Mouse (Mus musculus) ES-E14 (cell line): ENCODE results near the gene Wfdc15b. TPM values are rescaled to one million over a fixed set of nuclear protein-coding genes. Genes with fewer than 3 reads are reported as not detected.

Experiments
- DNase-seq: peaks from one replicate; pipeline ENCODE4 v3.0.0-alpha.2; 2013; ENCODE audit warnings: low read depth, low spot score
- H3K27ac ChIP-seq: 2 replicates; pipeline ENCODE4 v1.5.1; 2012; ENCODE audit warnings: low read depth, mild to moderate bottlenecking, low read length, moderate library complexity, mixed read lengths; ENCODE audit not compliant: poor library complexity, insufficient read depth, severe bottlenecking
- H3K36me3 ChIP-seq: 2 replicates; pipeline ENCODE4 v1.6.1; 2012; ENCODE audit warnings: mild to moderate bottlenecking, low read length, moderate library complexity, mixed read lengths; ENCODE audit not compliant: control insufficient read depth, poor library complexity, insufficient read depth, severe bottlenecking
- H3K4me1 ChIP-seq, 2 experiments: fragments of 150-350 bp in 1 of 2; sonication (generic) in 1 of 2; 2 replicates each; pipeline ENCODE4 v1.6.1; 2012; ENCODE audit warnings: low read length in 2 of 2, mild to moderate bottlenecking in 1 of 2, mixed read lengths in 1 of 2; ENCODE audit not compliant: control insufficient read depth in 2 of 2, insufficient read depth in 2 of 2, poor library complexity in 1 of 2
- H3K4me3 ChIP-seq, 2 experiments: fragments of 150-350 bp in 1 of 2; sonication (generic) in 1 of 2; 2 replicates each; pipeline ENCODE4 v1.5.1; 2012; ENCODE audit warnings: low read length in 2 of 2, low read depth in 1 of 2, mild to moderate bottlenecking in 1 of 2, mixed read lengths in 1 of 2; ENCODE audit not compliant: insufficient read depth in 1 of 2, poor library complexity in 1 of 2, severe bottlenecking in 1 of 2
- H3K9ac ChIP-seq: 2 replicates; pipeline ENCODE4 v1.6.1; 2012; ENCODE audit warnings: low read depth, mild to moderate bottlenecking, low read length, mixed read lengths; ENCODE audit not compliant: poor library complexity, insufficient read depth, severe bottlenecking
- H3K9me3 ChIP-seq: fragments of 150-350 bp; sonication (generic); 2 replicates; pipeline ENCODE4 v1.6.1; 2012; ENCODE audit warnings: low read depth, mild to moderate bottlenecking, low read length; ENCODE audit not compliant: control insufficient read depth, insufficient read depth
- CHD2 ChIP-seq: IDR thresholded peaks from 2 replicates; pipeline ENCODE4 v1.6.1; 2014; ENCODE audit warnings: mild to moderate bottlenecking, low read depth, low read length, inconsistent platforms
- HCFC1 ChIP-seq: IDR thresholded peaks from 2 replicates; pipeline ENCODE4 v1.6.1; 2012; ENCODE audit warnings: low read length, inconsistent platforms, borderline replicate concordance; ENCODE audit not compliant: insufficient read depth
- MAFK ChIP-seq: IDR thresholded peaks from 2 replicates; pipeline ENCODE4 v1.6.1; 2014; ENCODE audit warnings: mild to moderate bottlenecking, low read depth, low read length, inconsistent platforms; ENCODE audit not compliant: insufficient read depth
- ZC3H11A ChIP-seq: IDR thresholded peaks from 2 replicates; pipeline ENCODE4 v1.6.1; 2012; ENCODE audit warnings: low read depth, mild to moderate bottlenecking, inconsistent platforms, low read length, borderline replicate concordance
- ZNF384 ChIP-seq: IDR thresholded peaks from 2 replicates; pipeline ENCODE4 v1.6.1; 2012; ENCODE audit warnings: low read depth, low read length, inconsistent platforms
- in situ Hi-C, 2 experiments: fragments of 600-800 bp; cut with MboI; formaldehyde crosslinking; loops; one replicate each; pipeline ENCODE4 v1.15.1; 2025; ENCODE audit warnings: low sequenced_read_pairs in 2 of 2, inconsistent platforms in 1 of 2; ENCODE audit not compliant: unreplicated experiment in 2 of 2
- total RNA-seq: library from RNA; depleted of rRNA; stranded (reverse); fragments of 300-350 nt; gene quantifications from 2 replicates; pipeline ENCODE4 v1.2.3, GENCODE M21; 2012

The Wfdc15b gene
- total RNA-seq, 1 experiment: not detected

DNA sequence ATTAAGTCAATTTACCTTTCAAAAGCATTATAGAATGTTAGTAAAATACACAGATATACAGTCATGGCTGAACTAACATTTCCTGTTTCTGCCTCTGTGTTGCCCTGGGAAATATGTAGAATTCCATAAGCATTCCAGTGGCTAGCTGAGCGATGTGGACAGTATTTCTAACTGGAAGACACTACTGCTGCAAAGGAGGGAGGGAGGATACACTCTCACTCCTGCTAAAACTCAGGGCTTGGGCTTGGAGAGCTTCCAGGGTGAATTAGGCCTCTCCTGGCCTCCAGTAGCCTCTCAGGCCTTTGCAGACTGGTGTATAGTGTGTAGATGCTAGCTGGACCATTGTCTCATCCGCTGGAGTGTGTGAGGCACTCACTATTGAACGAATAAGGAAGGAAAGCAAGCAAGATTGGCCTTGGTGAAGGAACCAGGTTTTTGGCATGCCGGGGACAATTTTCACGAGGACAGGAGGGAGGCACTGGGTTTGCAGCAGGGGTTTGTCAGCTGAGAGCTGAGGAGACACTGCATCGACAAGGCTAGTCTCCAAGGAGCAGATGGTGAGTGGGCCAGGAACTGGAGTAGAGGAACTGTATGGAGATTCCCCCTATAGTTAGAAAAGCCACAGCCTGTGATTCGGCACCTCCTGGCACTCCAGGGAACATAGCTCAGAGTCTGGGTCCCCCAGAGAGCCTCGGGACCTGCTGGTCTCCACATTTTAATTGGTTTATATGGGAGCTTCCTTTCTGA is 46.6 kb downstream of the Wfdc15b start:
- no peak overlapping the region for H3K4me3 ChIP-seq
- H3K4me1 ChIP-seq: no peaks in the 10 kb centered on the region
- H3K36me3 ChIP-seq: no peaks in the 10 kb centered on the region
- no peak for DNase-seq
- no peaks in the 10 kb centered on the region for H3K9me3 ChIP-seq
- no peak overlapping the region for H3K27ac ChIP-seq
- in situ Hi-C loops: no loop called here
- H3K9ac ChIP-seq: no peak overlapping the region
- TF ChIP-seq CHD2 (no peak), ZNF384 (no peak), ZC3H11A (no peak), HCFC1 (no peak), MAFK (no peak)

DNA sequence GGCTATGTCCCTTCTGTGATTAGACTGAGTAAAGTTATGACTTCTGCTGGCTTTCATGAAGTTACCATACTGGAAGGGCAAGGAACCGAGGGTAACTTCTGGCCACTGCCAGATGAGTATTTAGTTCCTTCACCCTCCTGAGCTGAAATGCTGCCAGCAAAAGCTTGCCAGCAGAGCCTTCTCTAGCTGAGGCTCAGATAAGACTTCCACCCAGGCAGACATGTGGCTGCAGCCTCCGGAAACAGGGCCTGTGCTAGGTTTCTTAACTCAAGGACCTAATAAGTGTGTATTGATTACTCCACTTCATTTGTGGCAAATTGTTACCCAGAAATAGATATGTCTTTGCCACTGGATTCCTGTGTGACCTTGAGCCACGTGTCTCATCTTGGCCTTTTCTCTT is 48.1 kb downstream of the Wfdc15b start:
- H3K4me3 ChIP-seq: no peak overlapping the region
- no peak for DNase-seq
- H3K9me3 ChIP-seq: no peaks in the 10 kb centered on the region
- in situ Hi-C loops: no loop called here
- H3K27ac ChIP-seq: no peak overlapping the region
- TF ChIP-seq ZNF384 (no peak), ZC3H11A (no peak), MAFK (no peak), CHD2 (no peak), HCFC1 (no peak)
- no peaks in the 10 kb centered on the region for H3K36me3 ChIP-seq
- no peaks in the 10 kb centered on the region for H3K4me1 ChIP-seq
- H3K9ac ChIP-seq: no peak overlapping the region

GRCm38 (mm10) chr2:164170902-164171301 is 50.6 kb downstream of the Wfdc15b start, which contains the start of gene Kcns1:
Gene Kcns1 (minus strand): TSS chr2:164171113.
- Histone ChIP-seq H3K27ac (no peak within 1 kb of the TSS), H3K36me3 (no peaks in the 10 kb centered on the region), H3K9me3 (no peaks in the 10 kb centered on the region), H3K9ac (peak within 1 kb of the TSS; percentile 15; the same call in 1 of the 2 replicates), H3K4me1 (0 out of 4 replicates have a peak, but pooled peaks cover 0 to 3% of the 10 kb centered on the region in 2 experiments), H3K4me3 (peak within 1 kb of the TSS; percentile 28 to 55; a peak in 2 of 4 replicates)
- TF ChIP-seq MAFK: no peak
- no peak for TF ChIP-seq ZC3H11A
- no peak for TF ChIP-seq HCFC1
- no peak for TF ChIP-seq ZNF384
- TF ChIP-seq CHD2: no peak
- no peak for DNase-seq
- in situ Hi-C loops: no loop called here

- Histone ChIP-seq H3K27ac (no peak overlapping the region), H3K36me3 (no peaks in the 10 kb centered on the region), H3K4me1 (0 out of 4 replicates have a peak, but pooled peaks cover 0 to 3% of the 10 kb centered on the region in 2 experiments), H3K4me3 (no peak overlapping the region), H3K9ac (no peak overlapping the region), H3K9me3 (no peaks in the 10 kb centered on the region)
- TF ChIP-seq ZNF384 (no peak), MAFK (no peak), CHD2 (no peak), ZC3H11A (no peak), HCFC1 (no peak)
- in situ Hi-C loops: no loop called here
- no peak for DNase-seq
Observed at GRCm38 (mm10) chr2:164170326-164170725, 51.1 kb downstream of the Wfdc15b start.

- Histone ChIP-seq H3K9ac (peak overlapping the region; percentile 4; the same call in 1 of the 2 replicates), H3K27ac (no peak overlapping the region), H3K4me3 (peak overlapping the region; percentile 29 to 48; a peak in 3 of 4 replicates), H3K36me3 (no peaks in the 10 kb centered on the region), H3K4me1 (0 out of 4 replicates have a peak, but pooled peaks cover 0 to 3% of the 10 kb centered on the region in 2 experiments), H3K9me3 (no peaks in the 10 kb centered on the region)
- DNase-seq: peak; percentile 22
- in situ Hi-C loops: no loop called here
- no peak for TF ChIP-seq CHD2
- TF ChIP-seq ZC3H11A: no peak
- no peak for TF ChIP-seq ZNF384
- no peak for TF ChIP-seq MAFK
- no peak for TF ChIP-seq HCFC1
Observed at GRCm38 (mm10) chr2:164168571-164168946, 52.9 kb downstream of the Wfdc15b start.
